Mouse (Mus musculus) forebrain, embryonic 12.5 days (tissue): Measurements from ENCODE around the gene Adamtsl4. TPM values are rescaled to one million over a fixed set of nuclear protein-coding genes. Genes with fewer than 3 reads are reported as not detected.

Source experiments
- ATAC-seq: fragments of 200-750 bp; cut with Nextera tagmentation; 2 replicates; pipeline ENCODE4 v1.8.0; 2017; ENCODE audit warnings: moderate TSS enrichment; ENCODE audit not compliant: low FRiP score
- H3K27ac ChIP-seq: fragments of 300-500 bp; sonication (generic); 2 replicates; pipeline ENCODE4 v1.5.1; 2016; ENCODE audit warnings: mild to moderate bottlenecking
- H3K27me3 ChIP-seq: fragments of 300-500 bp; sonication (generic); 2 replicates; pipeline ENCODE4 v1.6.1; 2016; ENCODE audit warnings: mild to moderate bottlenecking
- H3K36me3 ChIP-seq: fragments of 300-500 bp; sonication (generic); replicated peaks from 2 replicates; pipeline ENCODE4 v1.6.1; 2016; ENCODE audit warnings: mild to moderate bottlenecking
- H3K4me1 ChIP-seq: fragments of 300-500 bp; sonication (generic); 2 replicates; pipeline ENCODE4 v1.6.1; 2016
- H3K4me2 ChIP-seq: fragments of 300-500 bp; sonication (generic); 2 replicates; pipeline ENCODE4 v1.6.1; 2016; ENCODE audit warnings: mild to moderate bottlenecking, moderate library complexity
- H3K4me3 ChIP-seq: fragments of 300-500 bp; sonication (generic); replicated peaks from 2 replicates; pipeline ENCODE4 v1.5.1; 2016; ENCODE audit warnings: mild to moderate bottlenecking
- H3K9ac ChIP-seq: fragments of 300-500 bp; sonication (generic); 2 replicates; pipeline ENCODE4 v1.6.1; 2016; ENCODE audit warnings: mild to moderate bottlenecking
- H3K9me3 ChIP-seq: fragments of 300-500 bp; sonication (generic); 2 replicates; pipeline ENCODE4 v1.6.1; 2016
- WGBS: fragments of 180-500 bp; shearing (Covaris S2); methylation state at CpG from one replicate; pipeline ENCODE4 v1.1.7; 2016; 5-methylcytosine and 5-hydroxymethylcytosine counted together
- polyA plus RNA-seq: library from polyadenylated mRNA; unstranded; fragments of >200 nt; fragmentation: Nextera tagmentation; extraction: Ambion mirVana; gene quantifications from 2 replicates; pipeline ENCODE4 v1.2.1, GENCODE M21; 2016

Gene Adamtsl4
- 0.65 and 1.1 TPM in 2 replicates for polyA plus RNA-seq

- Histone ChIP-seq H3K4me3 (peak within 1 kb of the TSS; percentile 44), H3K9me3 (no peaks in the 10 kb centered on the region), H3K4me1 (peaks cover 18% of the 10 kb centered on the region), H3K9ac (peak within 1 kb of the TSS; percentile 51), H3K27ac (no peak within 1 kb of the TSS), H3K36me3 (no peaks in the 10 kb centered on the region), H3K4me2 (peak within 1 kb of the TSS; percentile 75), H3K27me3 (peaks cover 16% of the 10 kb centered on the region)
- ATAC-seq: peak; percentile 75
- WGBS: 6% methylated on average over 50 of the region's 50 CpGs
Measured at GRCm38 (mm10) chr3:95687524-95688421, at the start of gene Adamtsl4. Gene Adamtsl4 (minus strand): TSS chr3:95687917.

GRCm38 (mm10) chr3:95735071-95735670, 47.5 kb upstream of the Adamtsl4 start:
- Histone ChIP-seq H3K27me3 (no peaks in the 10 kb centered on the region), H3K4me2 (no peak overlapping the region), H3K27ac (no peak overlapping the region), H3K9me3 (no peaks in the 10 kb centered on the region), H3K4me1 (no peaks in the 10 kb centered on the region), H3K4me3 (no peak overlapping the region), H3K36me3 (peaks cover 43% of the 10 kb centered on the region), H3K9ac (no peak overlapping the region)
- WGBS: 88% methylated on average over 12 of the region's 12 CpGs
- no peak for ATAC-seq

DNA sequence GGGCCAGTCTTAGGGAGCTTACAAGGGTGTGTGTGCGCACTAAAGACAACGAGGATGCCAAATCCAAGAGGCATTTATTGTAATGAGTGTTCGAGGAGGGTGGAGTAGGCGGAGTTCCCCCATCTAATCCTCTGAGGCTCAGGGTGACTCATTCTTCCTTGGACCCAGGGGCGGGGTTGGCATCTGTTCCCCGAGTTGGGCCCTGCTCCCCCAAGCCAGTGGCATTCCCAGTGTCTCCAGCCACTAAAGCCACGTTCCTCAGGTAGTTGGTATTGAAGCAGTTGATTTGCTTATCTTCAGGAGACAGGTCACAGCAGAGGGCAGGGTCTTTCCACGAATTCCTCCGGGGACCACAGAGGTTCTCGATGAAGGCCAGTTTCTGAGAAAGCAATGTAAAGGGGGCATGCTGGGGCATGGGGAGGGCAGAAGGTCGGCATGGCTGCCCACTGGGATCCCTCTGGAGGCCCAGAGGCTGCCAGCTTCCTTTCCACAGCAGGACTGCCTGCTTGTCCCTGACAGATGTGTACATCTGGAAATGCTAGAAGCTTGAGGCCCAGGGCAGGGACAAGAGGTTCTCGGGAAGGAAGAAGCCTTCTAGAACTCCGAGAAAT, 46.5 kb upstream of the Adamtsl4 start:
- Histone ChIP-seq H3K27me3 (no peaks in the 10 kb centered on the region), H3K4me1 (no peaks in the 10 kb centered on the region), H3K27ac (no peak overlapping the region), H3K4me2 (no peak overlapping the region), H3K9me3 (no peaks in the 10 kb centered on the region), H3K4me3 (no peak overlapping the region), H3K36me3 (peaks cover 33% of the 10 kb centered on the region), H3K9ac (no peak overlapping the region)
- WGBS: 79% methylated on average over 13 of the region's 13 CpGs
- ATAC-seq: no peak

GRCm38 (mm10) chr3:95732744-95733521, 45.2 kb upstream of the Adamtsl4 start:
- H3K9me3 ChIP-seq: no peaks in the 10 kb centered on the region
- WGBS: 87% methylated on average over 11 of the region's 11 CpGs
- H3K9ac ChIP-seq: no peak overlapping the region
- no peak overlapping the region for H3K4me3 ChIP-seq
- no peaks in the 10 kb centered on the region for H3K4me1 ChIP-seq
- no peak for ATAC-seq
- H3K27me3 ChIP-seq: no peaks in the 10 kb centered on the region
- peaks cover 29% of the 10 kb centered on the region for H3K36me3 ChIP-seq
- no peak overlapping the region for H3K4me2 ChIP-seq
- 0 out of 2 replicates have a peak overlapping the region, but pooled peaks have one; percentile 13 for H3K27ac ChIP-seq

- H3K4me3 ChIP-seq: no peak overlapping the region
Measured at GRCm38 (mm10) chr3:95732297-95732696, 44.6 kb upstream of the Adamtsl4 start.

GRCm38 (mm10) chr3:95731802-95732201, 44.1 kb upstream of the Adamtsl4 start:
- ATAC-seq: no peak
- Histone ChIP-seq H3K27ac (no peak overlapping the region), H3K9me3 (no peaks in the 10 kb centered on the region), H3K4me1 (no peaks in the 10 kb centered on the region), H3K9ac (no peak overlapping the region), H3K4me3 (no peak overlapping the region), H3K4me2 (no peak overlapping the region), H3K27me3 (no peaks in the 10 kb centered on the region), H3K36me3 (peaks cover 24% of the 10 kb centered on the region)
- 87% methylated on average over 4 of the region's 4 CpGs for WGBS

More at GRCm38 (mm10) chr3:95732297-95732696, 44.6 kb upstream of the Adamtsl4 start:
- WGBS: 97% methylated on average over 9 of the region's 9 CpGs
- H3K27me3 ChIP-seq: no peaks in the 10 kb centered on the region
- H3K4me2 ChIP-seq: no peak overlapping the region
- no peaks in the 10 kb centered on the region for H3K4me1 ChIP-seq
- H3K9ac ChIP-seq: no peak overlapping the region
- H3K9me3 ChIP-seq: no peaks in the 10 kb centered on the region
- H3K36me3 ChIP-seq: peaks cover 25% of the 10 kb centered on the region
- ATAC-seq: no peak
- H3K27ac ChIP-seq: no peak overlapping the region

GRCm38 (mm10) chr3:95730431-95730830, 42.7 kb upstream of the Adamtsl4 start:
- WGBS: 92% methylated on average over 7 of the region's 7 CpGs
- no peak overlapping the region for H3K27ac ChIP-seq
- no peak overlapping the region for H3K9ac ChIP-seq
- H3K9me3 ChIP-seq: no peaks in the 10 kb centered on the region
- H3K4me2 ChIP-seq: no peak overlapping the region
- no peak overlapping the region for H3K4me3 ChIP-seq
- no peaks in the 10 kb centered on the region for H3K4me1 ChIP-seq
- H3K36me3 ChIP-seq: peaks cover 11% of the 10 kb centered on the region; the same call in 1 of the 2 replicates
- H3K27me3 ChIP-seq: no peaks in the 10 kb centered on the region
- no peak for ATAC-seq

DNA sequence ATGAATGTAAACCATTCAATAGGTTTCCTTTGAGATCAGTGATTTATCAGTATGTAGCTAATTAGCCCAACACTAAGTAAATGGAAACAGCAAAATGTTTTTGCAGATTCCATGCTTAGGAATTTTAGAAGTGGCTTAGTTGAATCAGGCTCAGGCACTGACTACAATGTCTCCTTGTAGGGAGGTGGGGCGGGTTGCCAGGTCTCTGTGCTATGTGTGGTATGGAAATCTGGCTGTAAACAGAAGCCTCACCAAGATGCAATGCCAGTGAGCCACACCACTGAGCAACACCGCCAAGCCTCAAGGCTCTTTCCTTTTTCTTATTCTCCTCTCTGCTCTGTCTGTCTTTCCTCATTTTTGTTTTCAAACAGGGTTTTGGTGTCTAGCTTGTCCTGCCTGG, 41.2 kb upstream of the Adamtsl4 start:
- no peaks in the 10 kb centered on the region for H3K9me3 ChIP-seq
- no peak overlapping the region for H3K4me2 ChIP-seq
- no peak overlapping the region for H3K27ac ChIP-seq
- no peak for ATAC-seq
- 87% methylated on average over 2 of the region's 2 CpGs for WGBS
- H3K4me3 ChIP-seq: no peak overlapping the region
- H3K4me1 ChIP-seq: no peaks in the 10 kb centered on the region
- no peaks in the 10 kb centered on the region for H3K36me3 ChIP-seq
- H3K27me3 ChIP-seq: no peaks in the 10 kb centered on the region
- H3K9ac ChIP-seq: no peak overlapping the region

GRCm38 (mm10) chr3:95726696-95727358, 39.1 kb upstream of the Adamtsl4 start:
- 75% methylated on average over 7 of the region's 7 CpGs for WGBS
- no peaks in the 10 kb centered on the region for H3K9me3 ChIP-seq
- no peak overlapping the region for H3K4me3 ChIP-seq
- no peaks in the 10 kb centered on the region for H3K36me3 ChIP-seq
- H3K4me2 ChIP-seq: no peak overlapping the region
- no peaks in the 10 kb centered on the region for H3K4me1 ChIP-seq
- no peak overlapping the region for H3K9ac ChIP-seq
- H3K27me3 ChIP-seq: no peaks in the 10 kb centered on the region
- ATAC-seq: no peak
- H3K27ac ChIP-seq: no peak overlapping the region

DNA sequence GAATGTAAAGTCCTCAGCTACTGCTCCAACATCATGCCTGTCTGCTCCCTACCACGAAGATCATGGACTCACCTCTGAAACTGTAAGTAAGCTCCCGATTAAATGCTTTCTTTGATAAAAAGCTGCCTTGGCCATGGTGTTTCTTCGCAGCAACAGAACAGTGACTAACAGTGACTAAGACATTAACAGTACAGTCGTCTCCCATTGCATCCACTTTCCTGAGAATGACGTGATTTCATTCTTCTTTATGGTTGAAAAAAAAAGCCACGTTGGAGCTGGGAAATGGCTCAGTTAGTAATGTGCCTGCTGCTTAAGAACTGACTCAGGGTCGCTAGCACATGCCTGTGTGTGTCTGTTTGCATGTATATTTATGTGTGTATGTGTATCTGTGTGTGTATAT, 38.1 kb upstream of the Adamtsl4 start:
- Histone ChIP-seq H3K4me3 (no peak overlapping the region), H3K9me3 (no peaks in the 10 kb centered on the region), H3K27ac (no peak overlapping the region), H3K36me3 (no peaks in the 10 kb centered on the region), H3K27me3 (no peaks in the 10 kb centered on the region), H3K4me2 (no peak overlapping the region), H3K9ac (no peak overlapping the region), H3K4me1 (no peaks in the 10 kb centered on the region)
- no peak for ATAC-seq
- WGBS: 88% methylated on average over 7 of the region's 7 CpGs

GRCm38 (mm10) chr3:95722386-95722785, 34.7 kb upstream of the Adamtsl4 start:
- Histone ChIP-seq H3K4me2 (no peak overlapping the region), H3K9ac (no peak overlapping the region), H3K4me1 (no peaks in the 10 kb centered on the region), H3K27ac (no peak overlapping the region), H3K36me3 (no peaks in the 10 kb centered on the region), H3K9me3 (no peaks in the 10 kb centered on the region), H3K4me3 (no peak overlapping the region), H3K27me3 (no peaks in the 10 kb centered on the region)
- WGBS: 84% methylated on average over 3 of the region's 3 CpGs
- no peak for ATAC-seq
